Mouse (Mus musculus) kidney, postnatal 25 days (tissue): ENCODE measurements around the gene Arnt.

Experiments
- DNase-seq, 2 experiments: peaks; one replicate each; pipeline ENCODE4 v3.0.0; 2021; ENCODE audit warnings: mixed read lengths in 2 of 2

Gene Arnt

GRCm38 (mm10) chr3:95457758-95458157 is 23.6 kb downstream of the Arnt start:
- no peak for DNase-seq

DNA sequence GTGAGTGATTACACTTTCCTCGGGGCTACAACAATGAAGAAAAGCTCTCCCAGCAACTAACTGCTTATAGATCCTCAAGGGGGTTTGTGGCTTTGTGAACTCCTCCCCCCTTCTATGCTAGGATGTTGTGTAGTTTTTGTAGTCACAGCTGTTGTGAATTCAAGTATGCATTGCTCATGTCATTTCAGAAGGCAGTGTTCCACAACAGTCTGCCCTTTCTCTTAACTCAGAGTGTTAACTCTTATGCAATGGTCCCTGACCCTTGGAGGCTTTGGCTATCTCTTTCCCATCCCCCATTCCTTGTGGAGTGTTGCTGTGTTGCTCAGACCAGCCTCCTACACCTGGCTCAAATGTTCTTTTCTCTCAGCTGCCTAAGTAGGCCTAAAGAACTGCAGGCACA is 25.2 kb downstream of the Arnt start:
- DNase-seq = no peak

- DNase-seq = no peak
These were observed 29.7 kb downstream of the Arnt start for GRCm38 (mm10) chr3:95463852-95464251.

GRCm38 (mm10) chr3:95478966-95479365 is 44.8 kb downstream of the Arnt start:
- no peak for DNase-seq

- DNase-seq = no peak
These were observed 52.2 kb downstream of the Arnt start for GRCm38 (mm10) chr3:95486421-95486820.

DNA sequence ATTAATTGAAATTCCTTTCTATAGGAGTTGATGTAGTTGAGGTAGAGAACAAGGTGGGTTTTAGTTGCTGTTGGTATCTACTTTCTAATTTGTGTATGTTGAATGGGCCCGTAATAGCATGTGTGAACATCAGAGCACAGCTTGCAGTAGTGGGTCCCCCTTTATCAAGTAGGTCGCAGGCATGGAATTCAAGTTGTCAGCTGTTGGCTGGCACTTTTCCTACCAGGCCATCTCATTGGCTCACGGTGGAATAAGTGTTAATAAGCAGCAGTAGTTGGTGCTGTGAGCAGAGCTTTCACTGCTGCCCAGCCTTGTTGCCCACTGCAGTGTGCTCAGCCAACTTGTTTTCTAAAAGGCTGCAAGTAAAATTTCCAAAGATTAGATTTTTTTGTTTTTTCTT is 54.5 kb downstream of the Arnt start:
- DNase-seq = no peak

DNA sequence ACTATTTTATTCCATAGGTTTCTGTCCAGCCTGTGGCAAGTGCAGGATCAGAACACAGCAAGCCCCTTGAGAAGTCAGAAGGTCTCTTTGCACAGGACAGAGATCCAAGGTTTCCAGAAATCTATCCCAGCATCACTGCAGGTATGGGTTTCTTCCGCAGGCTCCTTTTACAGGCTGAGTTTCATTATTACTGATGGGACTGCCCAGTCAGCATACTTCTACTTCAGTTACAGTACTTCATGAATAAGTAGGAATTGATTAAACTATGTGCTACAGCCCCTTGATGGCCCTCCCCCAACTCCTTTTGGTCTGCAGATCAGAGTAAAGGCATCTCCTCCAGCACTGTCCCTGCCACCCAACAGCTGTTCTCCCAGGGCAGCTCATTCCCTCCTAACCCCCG is 56.0 kb downstream of the Arnt start:
- no peak for DNase-seq

- DNase-seq = peak; percentile 49 to 55
These were observed 60.2 kb downstream of the Arnt start for GRCm38 (mm10) chr3:95494342-95494741.

DNA sequence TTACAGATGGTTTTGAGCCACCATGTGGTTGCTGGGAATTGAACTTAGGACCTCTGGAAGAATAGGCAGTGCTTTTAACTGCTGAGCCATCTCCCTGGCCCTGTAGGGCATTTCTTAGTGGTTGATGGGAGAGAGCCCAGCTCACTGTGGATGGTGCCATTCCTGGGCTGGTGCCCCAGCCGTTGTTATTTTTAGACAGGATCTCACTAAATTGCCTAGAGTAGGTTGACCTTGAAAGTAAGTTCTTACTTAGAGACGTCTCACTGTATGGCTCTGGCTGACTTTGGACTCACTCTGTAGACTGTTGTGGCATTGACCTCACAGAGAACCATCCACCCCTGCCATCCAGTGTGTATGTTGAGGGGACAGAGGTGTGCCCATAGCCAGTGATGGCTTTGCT is 64.0 kb downstream of the Arnt start:
- no peak for DNase-seq

GRCm38 (mm10) chr3:95499024-95499423 is 64.8 kb downstream of the Arnt start, which contains the start of gene Ctsk:
Gene Ctsk, plus strand, starts transcription at chr3:95499256.
- DNase-seq = no peak

DNA sequence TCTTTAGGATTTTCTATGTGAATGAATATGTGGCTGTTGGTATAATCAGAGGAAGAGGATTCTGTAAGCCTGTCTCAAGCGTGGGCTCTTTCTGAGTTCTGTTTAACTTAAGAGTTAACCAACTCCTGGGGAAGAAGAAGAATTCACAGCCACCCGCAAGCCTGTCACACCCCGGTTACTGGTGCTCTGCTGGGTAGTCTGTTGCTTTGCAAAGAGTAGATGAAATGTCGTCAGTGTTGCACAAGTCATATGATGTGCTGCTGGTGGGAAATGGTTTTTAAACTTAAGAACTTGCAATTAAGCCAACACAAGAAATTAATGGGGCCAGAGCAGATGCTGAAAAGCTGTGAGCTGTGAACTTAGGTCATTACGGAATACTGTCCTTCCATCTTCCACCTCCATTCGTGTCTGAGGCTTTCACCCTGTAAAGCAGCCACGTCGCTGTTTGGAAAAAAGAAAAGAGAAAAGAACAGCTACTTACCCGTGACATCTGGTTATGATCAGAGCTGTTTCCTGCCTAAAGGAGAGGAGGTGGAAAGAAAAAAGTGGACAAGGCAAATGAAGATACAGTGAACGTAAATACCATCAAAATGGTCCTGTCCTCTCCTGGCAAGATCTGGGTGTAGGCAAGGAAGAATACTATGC is 65.4 kb downstream of the Arnt start:
- DNase-seq = no peak

- DNase-seq = no peak
These were observed 68.1 kb downstream of the Arnt start for GRCm38 (mm10) chr3:95502312-95502711.

GRCm38 (mm10) chr3:95509348-95509747 is 75.2 kb downstream of the Arnt start:
- no peak for DNase-seq

DNA sequence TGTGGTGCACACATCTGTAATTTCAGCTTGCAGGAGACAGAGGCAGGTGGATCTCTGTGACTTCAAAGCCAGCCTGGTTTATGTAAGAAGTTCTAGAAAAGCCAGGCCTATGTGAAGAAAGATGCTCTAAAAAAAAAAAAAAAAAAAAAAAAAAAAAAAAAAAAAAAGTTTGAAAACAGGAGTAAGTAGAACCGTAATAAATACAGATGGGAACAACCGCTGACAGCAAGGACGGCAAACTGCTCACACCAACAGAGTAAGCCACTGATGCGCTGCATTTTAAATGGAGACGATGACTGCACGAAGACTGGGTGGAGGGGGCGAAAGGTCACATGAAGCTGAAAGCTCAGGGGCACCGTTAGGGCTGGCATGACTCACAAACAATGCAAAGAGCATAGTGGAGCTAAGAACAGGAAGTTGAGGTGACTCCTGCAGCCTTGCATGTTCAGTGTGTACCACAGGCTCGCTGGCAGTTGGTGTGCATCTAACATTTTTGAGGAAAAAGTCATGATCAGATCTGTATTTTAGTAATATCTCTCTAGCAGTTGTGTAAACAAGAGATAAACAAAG is 77.5 kb downstream of the Arnt start:
- no peak for DNase-seq

GRCm38 (mm10) chr3:95516614-95517041 is 82.4 kb downstream of the Arnt start:
- no peak for DNase-seq

DNA sequence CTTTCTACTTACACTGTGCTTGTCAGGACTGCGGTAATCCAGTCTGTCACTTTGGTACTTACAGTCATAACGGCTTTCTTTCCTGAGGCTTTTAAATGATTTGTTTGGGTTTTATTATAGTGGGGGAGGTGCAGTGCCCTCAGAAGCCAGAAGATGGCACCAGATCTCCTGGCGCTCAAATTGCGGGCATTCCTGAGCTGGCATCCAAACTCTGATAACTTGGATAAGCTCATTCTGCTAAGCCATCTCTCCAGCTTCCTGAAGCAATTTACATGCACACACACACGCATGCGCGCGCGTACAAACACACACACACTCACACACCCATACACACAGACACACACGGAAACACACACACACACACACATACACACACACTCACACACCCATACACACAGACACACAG is 83.3 kb downstream of the Arnt start:
- peak; percentile 47 to 78 for DNase-seq

- DNase-seq = no peak
These were observed 84.7 kb downstream of the Arnt start for GRCm38 (mm10) chr3:95518891-95519290.

- DNase-seq = no peak
These were observed 85.1 kb downstream of the Arnt start for GRCm38 (mm10) chr3:95519315-95519714.

DNA sequence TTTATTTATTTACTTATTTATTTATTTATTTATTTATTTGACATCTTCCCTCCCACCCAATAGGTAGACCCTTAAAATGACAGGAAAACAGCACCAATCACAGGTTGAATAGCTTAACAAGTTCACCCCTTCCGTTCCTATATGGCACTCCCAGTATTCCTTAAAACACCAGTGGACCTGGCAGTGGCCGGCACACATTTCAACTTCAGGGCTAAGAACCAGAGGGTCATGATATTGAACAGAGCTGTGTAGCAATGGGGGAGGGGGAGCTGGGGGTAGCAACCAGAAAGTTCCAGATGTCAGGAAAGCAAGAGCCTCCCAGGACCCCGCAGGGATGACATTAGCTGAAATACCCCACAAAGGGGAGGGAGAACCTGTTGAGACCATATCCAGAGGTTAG is 85.9 kb downstream of the Arnt start:
- no peak for DNase-seq

GRCm38 (mm10) chr3:95521168-95521567 is 87.0 kb downstream of the Arnt start:
- no peak for DNase-seq

GRCm38 (mm10) chr3:95523662-95524061 is 89.5 kb downstream of the Arnt start:
- DNase-seq = no peak

GRCm38 (mm10) chr3:95524673-95525072 is 90.5 kb downstream of the Arnt start:
- DNase-seq = no peak

DNA sequence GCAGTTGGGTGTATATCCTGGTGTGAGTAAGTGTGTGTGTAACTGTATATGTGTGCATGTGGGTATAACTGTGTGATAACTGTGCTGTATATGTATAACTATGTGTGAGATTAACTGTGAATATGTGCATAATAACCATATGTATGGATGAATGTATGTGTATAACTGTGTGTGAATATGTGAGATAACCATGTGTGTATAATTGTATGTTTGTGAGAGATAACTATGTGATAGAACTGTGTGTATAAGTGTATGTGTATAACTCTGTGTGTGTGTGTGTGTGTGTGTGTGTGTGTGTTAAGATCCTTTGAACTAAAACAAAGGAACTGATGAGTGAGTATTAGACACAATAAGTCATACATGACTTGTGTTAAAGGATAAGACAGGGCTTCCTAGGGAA is 91.9 kb downstream of the Arnt start:
- DNase-seq = no peak

GRCm38 (mm10) chr3:95526622-95527211 is 92.5 kb downstream of the Arnt start, which contains the start of gene Ctss:
Gene Ctss, plus strand, starts transcription at chr3:95526786.
- DNase-seq = no peak
